Mouse (Mus musculus): Measurements from ENCODE around the gene Smco1. TPM values are rescaled to one million over a fixed set of nuclear protein-coding genes. Genes with fewer than 3 reads are reported as not detected.

Smco1 gene
- polyA plus RNA-seq, 1 experiment from 2014 or later = not detected

DNA sequence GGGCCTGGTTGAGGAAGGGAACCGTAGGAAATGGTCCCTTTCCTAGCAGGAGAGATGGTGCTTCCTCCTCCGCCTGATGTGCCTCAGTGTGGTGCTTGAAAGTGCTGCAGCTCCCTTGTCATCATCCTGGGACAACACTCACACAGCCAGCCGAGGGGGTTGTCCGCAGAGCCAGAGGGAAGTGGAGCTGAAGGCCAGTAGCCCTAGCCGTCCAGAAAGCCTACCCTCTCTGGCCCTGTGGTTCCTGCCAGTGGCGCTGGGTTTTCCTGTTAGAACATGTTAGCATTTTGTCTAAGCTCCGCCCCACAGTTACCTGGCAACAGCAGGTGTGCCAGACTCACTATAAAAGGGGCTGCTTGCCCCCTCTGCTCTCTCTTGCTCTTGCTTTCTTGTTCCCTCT, 52.7 kb downstream of the Smco1 start:
- 41% methylated on average over 7 of the region's 7 CpGs for WGBS
- no peak for ATAC-seq (replicated peaks)
- no peaks in the 10 kb centered on the region for H3K4me1 ChIP-seq
- H3K27me3 ChIP-seq (replicated peaks) = no peaks in the 10 kb centered on the region
- H3K4me3 ChIP-seq = no peak overlapping the region
- no peak overlapping the region for H3K9ac ChIP-seq
- no peaks in the 10 kb centered on the region for H3K9me3 ChIP-seq
- no peaks in the 10 kb centered on the region for H3K36me3 ChIP-seq (replicated peaks)
- no peak overlapping the region for H3K4me2 ChIP-seq
- H3K27ac ChIP-seq = no peak overlapping the region

MicroRNA genes within 50 kb of the gene (microRNA counts, 519-probe panel; counts per million panel counts)
- microRNA mmu-miR-1946a = 2,298 counts per million, percentile 35 among the panel's probes with 10 or more counts

Small RNA genes lying within 50 kb of the gene (microRNA-seq; reads per million reads assigned to microRNA genes)
- gene Mir1946a = not detected

Other genes with a start within 250 kb of the Smco1 start
- gene Pak2, start 192.1 kb upstream of the Smco1 start, polyA plus RNA-seq (2015; fragmentation: Nextera tagmentation; extraction: Ambion mirVana) = 36.2 and 37.6 TPM in 2 replicates
- gene Pigx, start 171.7 kb upstream of the Smco1 start, polyA plus RNA-seq (2015; fragmentation: Nextera tagmentation; extraction: Ambion mirVana) = 106 and 109 TPM in 2 replicates
- gene Cep19, start 171.7 kb upstream of the Smco1 start, polyA plus RNA-seq (2015; fragmentation: Nextera tagmentation; extraction: Ambion mirVana) = 43.2 and 45.2 TPM in 2 replicates
- gene Nrros, start 105.9 kb upstream of the Smco1 start, polyA plus RNA-seq (2015; fragmentation: Nextera tagmentation; extraction: Ambion mirVana) = 8.4 and 8.6 TPM in 2 replicates
- gene Bex6, start 91.6 kb upstream of the Smco1 start, polyA plus RNA-seq (2015; fragmentation: Nextera tagmentation; extraction: Ambion mirVana) = not detected in 2 replicates
- 21.1 and 22.6 TPM in 2 replicates for gene Fbxo45, start 24.3 kb upstream of the Smco1 start, polyA plus RNA-seq (2015; fragmentation: Nextera tagmentation; extraction: Ambion mirVana)
- 13.7 and 15.6 TPM in 2 replicates for gene Wdr53, start 24.2 kb upstream of the Smco1 start, polyA plus RNA-seq (2015; fragmentation: Nextera tagmentation; extraction: Ambion mirVana)
- gene Rnf168, start 6.0 kb downstream of the Smco1 start, polyA plus RNA-seq (2015; fragmentation: Nextera tagmentation; extraction: Ambion mirVana) = 28.4 and 30.5 TPM in 2 replicates
- gene Ubxn7, start 60.8 kb downstream of the Smco1 start, polyA plus RNA-seq (2015; fragmentation: Nextera tagmentation; extraction: Ambion mirVana) = 22.0 and 25.7 TPM in 2 replicates
- not detected in 2 replicates for gene Tm4sf19, start 129.0 kb downstream of the Smco1 start, polyA plus RNA-seq (2015; fragmentation: Nextera tagmentation; extraction: Ambion mirVana)
- 34.8 and 35.4 TPM in 2 replicates for gene Tctex1d2, start 148.2 kb downstream of the Smco1 start, polyA plus RNA-seq (2015; fragmentation: Nextera tagmentation; extraction: Ambion mirVana)
- gene Pcyt1a, start 159.5 kb downstream of the Smco1 start, polyA plus RNA-seq (2015; fragmentation: Nextera tagmentation; extraction: Ambion mirVana) = 49.8 and 55.1 TPM in 2 replicates
- 0.20 and 0.50 TPM in 2 replicates for gene Slc51a, start 216.4 kb downstream of the Smco1 start, polyA plus RNA-seq (2015; fragmentation: Nextera tagmentation; extraction: Ambion mirVana)
- not detected in 2 replicates for gene Zdhhc19, start 224.8 kb downstream of the Smco1 start, polyA plus RNA-seq (2015; fragmentation: Nextera tagmentation; extraction: Ambion mirVana)